Mouse (Mus musculus) embryonic facial prominence, embryonic 10.5 days (tissue): ENCODE results near the gene Zdhhc23. TPM values are rescaled to one million over a fixed set of nuclear protein-coding genes. Genes with fewer than 3 reads are reported as not detected.

ENCODE experiments used
- DNase-seq: peaks from one replicate; pipeline ENCODE4 v3.0.0-alpha.2; 2017; ENCODE audit warnings: low spot score
- H3K27ac ChIP-seq: fragments of 300-500 bp; sonication (generic); replicated peaks from 2 replicates; pipeline ENCODE4 v1.5.1; 2016; ENCODE audit warnings: mild to moderate bottlenecking
- H3K27me3 ChIP-seq: fragments of 300-500 bp; sonication (generic); replicated peaks from 2 replicates; pipeline ENCODE4 v1.6.1; 2016; ENCODE audit warnings: low read depth, mild to moderate bottlenecking; ENCODE audit not compliant: poor library complexity, severe bottlenecking
- H3K36me3 ChIP-seq: fragments of 300-500 bp; sonication (generic); replicated peaks from 2 replicates; pipeline ENCODE4 v1.6.1; 2016; ENCODE audit warnings: mild to moderate bottlenecking, moderate library complexity
- H3K4me1 ChIP-seq: fragments of 300-500 bp; sonication (generic); 2 replicates; pipeline ENCODE4 v1.6.1; 2016
- H3K4me3 ChIP-seq: fragments of 300-500 bp; sonication (generic); 2 replicates; pipeline ENCODE4 v1.5.1; 2016; ENCODE audit warnings: mild to moderate bottlenecking, moderate library complexity
- H3K9me3 ChIP-seq: fragments of 300-500 bp; sonication (generic); 2 replicates; pipeline ENCODE4 v1.6.1; 2016; ENCODE audit warnings: mild to moderate bottlenecking
- WGBS: fragments of 180-500 bp; shearing (Covaris S2); methylation state at CpG from one replicate; pipeline ENCODE4 v1.1.7; 2016; 5-methylcytosine and 5-hydroxymethylcytosine counted together
- polyA plus RNA-seq: library from polyadenylated mRNA; unstranded; fragments of >200 nt; fragmentation: Nextera tagmentation; extraction: Ambion mirVana; gene quantifications from 2 replicates; pipeline ENCODE4 v1.2.1, GENCODE M21; 2016

Gene Zdhhc23
- 0.50 and 0.59 TPM in 2 replicates for polyA plus RNA-seq

- H3K4me1 ChIP-seq: peaks cover 12% of the 10 kb centered on the region
- H3K27me3 ChIP-seq: peaks cover 59% of the 10 kb centered on the region
- peak; percentile 73 for DNase-seq
- peak within 1 kb of the TSS; percentile 78 for H3K4me3 ChIP-seq
- H3K27ac ChIP-seq: no peak within 1 kb of the TSS; the same call in 1 of the 2 replicates
- WGBS: 3% methylated on average over 103 of the region's 103 CpGs
- H3K36me3 ChIP-seq: no peaks in the 10 kb centered on the region
- H3K9me3 ChIP-seq: no peaks in the 10 kb centered on the region
These were observed at the start of gene Zdhhc23 for GRCm38 (mm10) chr16:43979328-43980109. Zdhhc23 (minus strand) TSS chr16:43979791.

GRCm38 (mm10) chr16:44029273-44029672, 49.7 kb upstream of the Zdhhc23 start:
- H3K4me3 ChIP-seq: no peak overlapping the region
- WGBS: 73% methylated on average over 2 of the region's 2 CpGs
- H3K27ac ChIP-seq: no peak overlapping the region
- H3K4me1 ChIP-seq: no peaks in the 10 kb centered on the region
- no peaks in the 10 kb centered on the region for H3K27me3 ChIP-seq
- H3K36me3 ChIP-seq: no peaks in the 10 kb centered on the region
- no peak for DNase-seq
- no peaks in the 10 kb centered on the region for H3K9me3 ChIP-seq

GRCm38 (mm10) chr16:44026822-44027221, 47.2 kb upstream of the Zdhhc23 start:
- H3K4me1 ChIP-seq: no peaks in the 10 kb centered on the region
- 79% methylated on average over 9 of the region's 9 CpGs for WGBS
- no peaks in the 10 kb centered on the region for H3K9me3 ChIP-seq
- H3K36me3 ChIP-seq: no peaks in the 10 kb centered on the region
- DNase-seq: no peak
- no peaks in the 10 kb centered on the region for H3K27me3 ChIP-seq
- no peak overlapping the region for H3K4me3 ChIP-seq
- H3K27ac ChIP-seq: no peak overlapping the region

GRCm38 (mm10) chr16:44026210-44026609, 46.6 kb upstream of the Zdhhc23 start:
- Histone ChIP-seq H3K4me3 (no peak overlapping the region), H3K27ac (no peak overlapping the region), H3K36me3 (no peaks in the 10 kb centered on the region), H3K9me3 (no peaks in the 10 kb centered on the region), H3K27me3 (no peaks in the 10 kb centered on the region), H3K4me1 (no peaks in the 10 kb centered on the region)
- DNase-seq: no peak
- 74% methylated on average over 6 of the region's 6 CpGs for WGBS

GRCm38 (mm10) chr16:44018986-44019548, 39.5 kb upstream of the Zdhhc23 start:
- Histone ChIP-seq H3K4me1 (0 out of 2 replicates have a peak, but pooled peaks cover 5% of the 10 kb centered on the region), H3K4me3 (no peak overlapping the region), H3K9me3 (no peaks in the 10 kb centered on the region), H3K36me3 (no peaks in the 10 kb centered on the region), H3K27ac (no peak overlapping the region), H3K27me3 (no peaks in the 10 kb centered on the region)
- WGBS: 89% methylated on average over 2 of the region's 2 CpGs
- no peak for DNase-seq

GRCm38 (mm10) chr16:44018372-44018771, 38.8 kb upstream of the Zdhhc23 start:
- no peaks in the 10 kb centered on the region for H3K9me3 ChIP-seq
- WGBS: 55% methylated on average over 7 of the region's 7 CpGs
- no peaks in the 10 kb centered on the region for H3K36me3 ChIP-seq
- 0 out of 2 replicates have a peak, but pooled peaks cover 5% of the 10 kb centered on the region for H3K4me1 ChIP-seq
- no peaks in the 10 kb centered on the region for H3K27me3 ChIP-seq
- H3K4me3 ChIP-seq: no peak overlapping the region
- no peak for DNase-seq
- no peak overlapping the region for H3K27ac ChIP-seq

GRCm38 (mm10) chr16:44017707-44018106, 38.1 kb upstream of the Zdhhc23 start:
- 86% methylated on average over 4 of the region's 4 CpGs for WGBS
- H3K4me1 ChIP-seq: 0 out of 2 replicates have a peak, but pooled peaks cover 5% of the 10 kb centered on the region

GRCm38 (mm10) chr16:44016164-44016563, 36.6 kb upstream of the Zdhhc23 start:
- Histone ChIP-seq H3K27me3 (no peaks in the 10 kb centered on the region), H3K9me3 (no peaks in the 10 kb centered on the region), H3K36me3 (no peaks in the 10 kb centered on the region), H3K4me3 (peak overlapping the region; percentile 40), H3K27ac (no peak overlapping the region), H3K4me1 (0 out of 2 replicates have a peak, but pooled peaks cover 5% of the 10 kb centered on the region)
- 15% methylated on average over 11 of the region's 11 CpGs for WGBS
- DNase-seq: peak; percentile 44

More at GRCm38 (mm10) chr16:44017707-44018106, 38.1 kb upstream of the Zdhhc23 start:
- Histone ChIP-seq H3K27me3 (no peaks in the 10 kb centered on the region), H3K9me3 (no peaks in the 10 kb centered on the region), H3K36me3 (no peaks in the 10 kb centered on the region), H3K4me3 (no peak overlapping the region), H3K27ac (no peak overlapping the region)
- no peak for DNase-seq

- H3K27me3 ChIP-seq: no peaks in the 10 kb centered on the region
- no peak overlapping the region for H3K27ac ChIP-seq
- H3K9me3 ChIP-seq: no peaks in the 10 kb centered on the region
- peak overlapping the region; percentile 40 for H3K4me3 ChIP-seq
- no peaks in the 10 kb centered on the region for H3K36me3 ChIP-seq
- 0 out of 2 replicates have a peak, but pooled peaks cover 5% of the 10 kb centered on the region for H3K4me1 ChIP-seq
- DNase-seq: no peak
- WGBS: 66% methylated on average over 16 of the region's 16 CpGs
These were observed 36.0 kb upstream of the Zdhhc23 start for GRCm38 (mm10) chr16:44015416-44016158.

- DNase-seq: no peak
- Histone ChIP-seq H3K4me3 (no peak overlapping the region), H3K9me3 (no peaks in the 10 kb centered on the region), H3K36me3 (no peaks in the 10 kb centered on the region), H3K27ac (no peak overlapping the region), H3K4me1 (0 out of 2 replicates have a peak, but pooled peaks cover 2% of the 10 kb centered on the region), H3K27me3 (no peaks in the 10 kb centered on the region)
- WGBS: 63% methylated on average over 5 of the region's 5 CpGs
These were observed 31.4 kb upstream of the Zdhhc23 start for GRCm38 (mm10) chr16:44011010-44011409.

GRCm38 (mm10) chr16:44002086-44002485, 22.5 kb upstream of the Zdhhc23 start:
- Histone ChIP-seq H3K9me3 (no peaks in the 10 kb centered on the region), H3K27ac (no peak overlapping the region), H3K36me3 (no peaks in the 10 kb centered on the region), H3K4me3 (no peak overlapping the region), H3K27me3 (no peaks in the 10 kb centered on the region), H3K4me1 (no peaks in the 10 kb centered on the region)
- DNase-seq: no peak
- WGBS: 73% methylated on average over 5 of the region's 5 CpGs

- H3K27ac ChIP-seq: no peak overlapping the region
- H3K4me3 ChIP-seq: no peak overlapping the region
- no peaks in the 10 kb centered on the region for H3K36me3 ChIP-seq
- 82% methylated on average over 5 of the region's 5 CpGs for WGBS
- H3K9me3 ChIP-seq: no peaks in the 10 kb centered on the region
- no peak for DNase-seq
- H3K27me3 ChIP-seq: no peaks in the 10 kb centered on the region
- no peaks in the 10 kb centered on the region for H3K4me1 ChIP-seq
These were observed 19.9 kb upstream of the Zdhhc23 start for GRCm38 (mm10) chr16:43999541-43999940.
